Mouse (Mus musculus) testis, adult 2 months (tissue): ENCODE measurements around the gene Bcl2l11.

ENCODE experiments used
- CTCF ChIP-seq: fragments of 200-500 bp; IDR thresholded peaks from 2 replicates; pipeline ENCODE4 v1.5.1; 2012; ENCODE audit warnings: low read depth, mild to moderate bottlenecking, inconsistent platforms, low read length, moderate library complexity; ENCODE audit not compliant: control insufficient read depth, insufficient read depth, insufficient replicate concordance
- POLR2A ChIP-seq: fragments of 200-500 bp; IDR thresholded peaks from 2 replicates; pipeline ENCODE4 v1.6.1; 2012; ENCODE audit warnings: low read depth, mild to moderate bottlenecking, inconsistent platforms, low read length, moderate library complexity; ENCODE audit not compliant: control insufficient read depth

GRCm38 (mm10) chr2:128114621-128115020 is 11.2 kb upstream of the Bcl2l11 start:
- no peak for TF ChIP-seq POLR2A
- TF ChIP-seq CTCF, result no peak
